Mouse (Mus musculus): ENCODE data around the gene Slc39a11. TPM values are rescaled to one million over a fixed set of nuclear protein-coding genes. Genes with fewer than 3 reads are reported as not detected.
A peak's percentile ranks its signal among the peaks of the same experiment; 100 is the strongest.

Gene Slc39a11
- polyA plus RNA-seq, 1 experiment from 2014 or later: 24.5 TPM

DNA sequence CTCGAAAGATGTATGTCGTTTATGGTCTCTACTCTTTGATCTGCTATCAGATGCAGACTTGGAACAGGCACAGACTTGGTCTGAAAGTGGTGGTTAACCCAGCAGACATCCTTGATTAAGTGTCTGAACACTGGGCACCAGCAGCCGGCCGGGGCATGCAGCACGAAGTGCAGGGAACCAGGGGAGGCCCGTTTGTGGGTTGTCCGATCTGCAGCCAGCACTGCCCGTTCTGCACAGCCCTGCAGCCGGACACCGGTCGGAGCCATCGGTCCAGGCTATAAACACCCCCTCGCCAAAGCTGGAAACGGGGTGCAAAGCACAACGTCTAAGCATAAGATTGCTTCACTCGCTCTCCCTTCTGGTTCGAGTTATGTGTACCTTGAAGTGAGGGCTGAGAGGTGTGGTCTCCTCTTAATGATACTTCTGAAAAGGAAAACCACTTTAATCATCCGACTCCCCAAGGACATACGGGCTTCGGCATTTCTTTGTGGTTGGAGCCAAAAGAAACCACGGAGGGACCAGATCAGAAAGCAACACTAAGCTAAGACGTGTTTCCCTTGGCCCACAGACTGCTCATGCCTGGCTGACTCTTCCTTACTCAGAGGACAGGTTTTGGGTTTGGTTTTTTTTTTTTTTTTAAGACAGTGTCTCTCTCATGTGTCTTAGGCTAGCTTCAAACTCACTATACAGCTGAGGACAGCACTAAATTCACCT lies 352.8 kb downstream of the Slc39a11 start:
- H3K36me3 ChIP-seq: no peaks in the 10 kb centered on the region
- H3K9me3 ChIP-seq: no peaks in the 10 kb centered on the region
- no peak for ATAC-seq (ENCODE audit: borderline replicate concordance, extremely low read depth, low FRiP score, low TSS enrichment)
- no peak overlapping the region for H3K4me2 ChIP-seq
- no peak overlapping the region for H3K4me3 ChIP-seq
- H3K27ac ChIP-seq: no peak overlapping the region
- H3K9ac ChIP-seq: no peak overlapping the region
- no peaks in the 10 kb centered on the region for H3K27me3 ChIP-seq
- WGBS: 68% methylated on average over 22 of the region's 22 CpGs
- peaks cover 4% of the 10 kb centered on the region; the same call in 1 of the 2 replicates for H3K4me1 ChIP-seq

DNA sequence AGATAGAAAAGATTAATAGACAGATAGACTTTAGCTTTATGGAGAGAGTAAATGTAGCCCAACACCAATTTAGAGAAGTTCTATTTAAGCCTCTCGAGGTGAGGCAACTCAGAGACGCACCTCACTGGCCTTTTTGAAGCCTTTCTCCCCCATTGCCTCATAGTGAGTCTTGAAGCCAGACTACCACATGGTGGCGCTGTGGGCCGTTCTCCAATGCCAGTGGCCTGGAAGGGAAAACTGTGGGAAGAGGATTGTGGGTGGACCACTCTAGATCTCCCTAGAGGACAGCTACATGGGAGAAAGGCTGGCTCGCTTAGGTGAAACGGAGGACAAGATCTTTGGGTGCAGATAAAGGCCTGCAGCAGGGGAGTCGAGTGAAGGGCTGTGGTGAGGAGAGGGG lies 353.7 kb downstream of the Slc39a11 start:
- H3K4me3 ChIP-seq: no peak overlapping the region
- no peak overlapping the region for H3K4me2 ChIP-seq
- no peaks in the 10 kb centered on the region for H3K27me3 ChIP-seq
- no peaks in the 10 kb centered on the region for H3K9me3 ChIP-seq
- H3K27ac ChIP-seq: no peak overlapping the region
- WGBS: 24% methylated on average over 7 of the region's 7 CpGs
- H3K9ac ChIP-seq: no peak overlapping the region
- no peaks in the 10 kb centered on the region for H3K36me3 ChIP-seq
- ATAC-seq (ENCODE audit: borderline replicate concordance, extremely low read depth, low FRiP score, low TSS enrichment): no peak
- H3K4me1 ChIP-seq: peaks cover 10% of the 10 kb centered on the region; the same call in 1 of the 2 replicates

DNA sequence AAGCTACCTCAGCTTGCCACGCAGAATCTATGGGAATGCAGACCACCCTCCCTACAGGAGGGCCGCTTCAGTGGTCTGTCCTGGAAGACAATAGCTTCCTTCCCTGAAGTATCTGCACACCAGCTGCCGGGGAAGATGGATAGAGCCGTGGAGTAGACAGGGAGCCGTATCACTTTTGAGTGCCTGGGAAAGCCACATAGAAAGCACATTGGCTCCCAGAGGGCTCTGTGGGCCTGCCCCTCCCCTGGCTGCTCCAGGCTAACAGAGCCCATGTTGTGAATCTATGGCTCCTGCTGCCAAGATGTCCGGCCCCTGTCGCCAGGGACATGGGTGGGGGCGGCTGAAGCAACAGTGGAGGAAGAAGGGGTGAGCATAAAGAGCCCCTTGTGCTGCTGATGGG lies 355.4 kb downstream of the Slc39a11 start:
- ATAC-seq (ENCODE audit: borderline replicate concordance, extremely low read depth, low FRiP score, low TSS enrichment): no peak
- Histone ChIP-seq H3K36me3 (no peaks in the 10 kb centered on the region), H3K4me1 (peaks cover 10% of the 10 kb centered on the region; the same call in 1 of the 2 replicates), H3K27ac (no peak overlapping the region), H3K9ac (no peak overlapping the region), H3K4me3 (no peak overlapping the region), H3K4me2 (no peak overlapping the region), H3K27me3 (no peaks in the 10 kb centered on the region), H3K9me3 (no peaks in the 10 kb centered on the region)
- 31% methylated on average over 8 of the region's 8 CpGs for WGBS

DNA sequence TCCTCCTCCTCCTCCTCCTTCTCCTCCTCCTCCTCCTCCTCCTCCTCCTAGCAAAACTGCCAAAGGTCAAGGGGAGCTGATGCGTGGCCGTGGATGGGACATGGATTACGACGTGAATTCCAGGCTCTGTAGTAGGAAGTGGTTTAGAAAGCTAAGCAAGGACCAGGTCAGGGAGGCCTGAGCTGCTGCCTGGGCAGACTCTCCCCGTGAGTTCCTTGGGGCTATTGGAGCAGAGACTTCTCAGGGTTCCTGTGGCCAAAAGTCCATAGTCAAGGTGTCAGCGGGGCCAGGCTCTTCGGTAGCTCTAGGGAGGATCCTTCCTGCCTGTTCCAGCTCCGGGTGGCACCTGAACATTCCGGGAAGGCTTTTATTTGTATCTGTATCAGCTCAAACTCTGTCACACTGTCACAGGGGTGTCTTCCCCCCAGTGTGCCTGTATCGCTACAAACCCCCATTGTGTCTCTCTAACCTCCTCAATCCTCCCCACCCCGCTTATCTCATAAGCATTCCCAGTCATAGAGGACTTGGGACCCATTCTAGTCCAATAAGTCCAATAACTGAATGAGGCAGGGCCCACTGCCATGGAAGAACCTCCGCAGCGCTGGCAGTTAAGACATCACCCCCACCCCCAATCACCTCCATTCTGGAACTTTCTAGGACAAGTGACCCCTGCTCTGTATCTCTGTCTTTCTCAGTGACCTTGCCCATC lies 356.8 kb downstream of the Slc39a11 start:
- Histone ChIP-seq H3K27ac (no peak overlapping the region), H3K9me3 (no peaks in the 10 kb centered on the region), H3K36me3 (no peaks in the 10 kb centered on the region), H3K4me2 (no peak overlapping the region), H3K4me3 (no peak overlapping the region), H3K27me3 (no peaks in the 10 kb centered on the region), H3K4me1 (peaks cover 10% of the 10 kb centered on the region; the same call in 1 of the 2 replicates), H3K9ac (no peak overlapping the region)
- ATAC-seq (ENCODE audit: borderline replicate concordance, extremely low read depth, low FRiP score, low TSS enrichment): no peak
- 66% methylated on average over 13 of the region's 13 CpGs for WGBS

DNA sequence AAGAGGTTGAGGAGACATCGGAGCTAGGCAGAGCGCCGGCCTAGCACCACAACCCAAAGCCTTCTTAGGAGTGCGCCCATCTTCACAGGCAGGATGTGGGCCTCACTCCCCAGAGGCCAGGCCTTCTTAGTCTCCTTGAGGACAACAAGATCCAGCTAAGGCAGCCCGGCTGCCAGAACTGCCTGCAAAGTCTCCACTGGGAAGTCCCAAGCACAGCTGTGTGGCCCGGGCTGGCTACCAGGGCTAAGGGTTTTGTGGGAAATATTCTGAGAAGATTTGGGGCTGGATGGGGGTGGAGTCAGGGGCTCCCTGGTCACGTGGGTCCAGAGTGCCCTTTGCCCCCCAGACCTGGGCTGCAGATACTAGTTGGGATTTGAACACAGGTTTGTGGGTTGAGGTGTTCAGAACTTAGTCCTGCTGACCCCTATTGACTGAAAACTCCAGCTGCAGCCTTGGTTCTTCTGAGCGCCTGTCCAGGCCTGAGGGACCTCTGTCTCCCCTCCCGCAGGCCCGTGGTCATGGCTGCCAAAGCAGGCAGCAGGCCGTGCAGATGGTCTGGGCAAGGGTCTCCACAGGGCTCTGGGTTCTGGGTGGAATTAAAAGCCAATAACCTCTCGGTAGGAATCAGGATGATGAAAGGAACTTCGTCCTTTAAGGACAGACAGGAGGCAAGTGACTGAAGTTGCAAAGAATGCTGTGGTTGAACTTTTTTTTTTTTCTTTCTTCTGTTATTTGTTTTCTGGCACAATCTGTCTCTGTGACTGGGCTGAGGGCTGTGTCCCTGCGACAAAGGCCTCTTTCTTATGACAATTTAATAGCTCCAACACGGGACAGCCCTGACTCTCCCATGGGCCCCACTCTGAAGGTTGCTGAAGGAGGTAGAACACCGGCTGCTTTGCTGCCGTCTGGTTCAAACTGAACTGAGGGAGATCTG lies 357.8 kb downstream of the Slc39a11 start:
- no peaks in the 10 kb centered on the region for H3K27me3 ChIP-seq
- no peak overlapping the region for H3K9ac ChIP-seq
- H3K9me3 ChIP-seq: no peaks in the 10 kb centered on the region
- ATAC-seq (ENCODE audit: borderline replicate concordance, extremely low read depth, low FRiP score, low TSS enrichment): 0 out of 2 replicates have a peak, but pooled peaks have one; percentile 15
- no peak overlapping the region for H3K4me3 ChIP-seq
- WGBS: 51% methylated on average over 17 of the region's 17 CpGs
- peak overlapping the region; percentile 1; the same call in 1 of the 2 replicates for H3K27ac ChIP-seq
- H3K36me3 ChIP-seq: no peaks in the 10 kb centered on the region
- H3K4me1 ChIP-seq: peaks cover 10% of the 10 kb centered on the region; the same call in 1 of the 2 replicates
- no peak overlapping the region for H3K4me2 ChIP-seq

DNA sequence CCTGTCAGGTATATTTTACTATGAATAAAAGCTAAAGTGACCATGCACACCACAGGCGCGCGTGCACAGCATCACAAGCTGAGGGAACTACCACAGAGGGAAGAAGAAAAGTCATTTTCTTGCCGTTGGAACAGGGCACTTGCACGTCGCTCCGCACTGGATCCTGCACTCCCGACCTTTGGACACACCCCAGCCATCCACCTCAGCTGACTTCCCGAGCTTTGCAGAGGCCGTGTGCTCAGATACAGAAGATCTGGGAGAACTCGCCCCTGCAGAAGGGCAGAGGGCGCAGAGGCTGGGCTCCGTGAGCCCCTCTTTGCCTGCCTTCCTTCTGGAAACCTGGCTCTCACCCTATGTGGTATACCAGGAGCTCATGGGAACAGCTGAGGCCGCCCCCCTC lies 359.0 kb downstream of the Slc39a11 start:
- ATAC-seq (ENCODE audit: borderline replicate concordance, extremely low read depth, low FRiP score, low TSS enrichment): no peak
- Histone ChIP-seq H3K9me3 (no peaks in the 10 kb centered on the region), H3K4me1 (peaks cover 10% of the 10 kb centered on the region; the same call in 1 of the 2 replicates), H3K27ac (no peak overlapping the region), H3K27me3 (no peaks in the 10 kb centered on the region), H3K9ac (no peak overlapping the region), H3K4me3 (no peak overlapping the region), H3K36me3 (no peaks in the 10 kb centered on the region), H3K4me2 (no peak overlapping the region)
- WGBS: 66% methylated on average over 14 of the region's 14 CpGs

DNA sequence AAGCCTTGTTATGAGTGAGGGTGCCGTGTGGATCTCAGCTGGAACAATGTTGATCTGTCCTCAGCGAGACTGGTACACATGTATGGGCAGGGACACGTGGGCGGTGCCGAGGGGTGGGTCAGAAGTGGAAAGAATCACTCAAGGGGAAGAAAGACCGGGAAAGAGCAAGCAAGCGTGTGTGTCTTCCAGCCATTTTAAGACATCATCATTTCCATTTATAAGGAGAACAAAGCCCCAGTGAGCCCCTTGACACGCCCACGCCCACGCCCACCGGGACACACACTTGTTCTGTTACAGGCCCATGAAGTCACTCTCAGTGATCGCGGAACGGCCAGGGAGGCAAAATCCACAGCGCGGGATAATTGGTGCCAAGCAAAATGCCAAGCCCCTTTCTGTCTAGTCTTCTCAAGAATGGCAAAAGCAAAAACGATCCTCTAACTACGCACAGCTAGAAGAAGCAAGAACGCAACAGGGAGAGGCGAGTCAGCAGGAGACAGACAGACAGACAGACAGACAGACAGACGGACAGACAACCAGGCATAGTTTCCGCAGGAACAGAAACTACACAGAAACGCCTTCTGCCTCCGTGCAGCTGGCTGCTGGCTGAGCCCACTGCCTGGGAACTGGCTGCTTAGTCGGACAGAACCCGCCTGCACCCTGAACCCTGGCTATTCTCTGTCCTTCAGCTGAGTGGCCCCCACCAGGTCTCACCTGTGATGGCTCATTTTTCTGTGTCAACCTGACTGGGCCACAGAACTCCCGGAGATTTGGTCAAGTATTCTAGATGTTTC lies 364.7 kb downstream of the Slc39a11 start:
- 72% methylated on average over 27 of the region's 27 CpGs for WGBS
- ATAC-seq (ENCODE audit: borderline replicate concordance, extremely low read depth, low FRiP score, low TSS enrichment): no peak

DNA sequence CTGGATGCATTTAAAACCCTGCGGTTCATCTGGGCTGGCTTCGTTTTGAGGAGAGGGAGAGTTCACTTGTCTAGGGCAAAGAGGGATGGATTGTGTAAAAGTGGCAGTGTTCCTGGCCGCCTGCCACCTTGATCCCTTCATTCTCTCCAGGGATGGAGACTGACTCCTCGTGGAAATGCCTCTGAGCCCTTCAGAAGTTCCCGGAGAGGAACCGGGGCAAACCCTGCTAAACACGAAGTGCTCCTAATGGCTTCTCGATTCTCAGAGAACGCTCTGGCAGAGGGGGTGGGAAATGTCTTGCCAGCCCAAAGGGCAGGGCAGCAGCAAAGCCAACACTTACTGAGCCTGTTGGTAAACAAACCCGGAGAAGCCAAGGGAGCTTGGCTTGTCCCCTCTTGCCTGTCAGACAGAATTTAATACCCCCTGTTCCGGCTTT lies 366.5 kb downstream of the Slc39a11 start:
- H3K4me2 ChIP-seq: no peak overlapping the region
- H3K9me3 ChIP-seq: no peaks in the 10 kb centered on the region
- H3K36me3 ChIP-seq: no peaks in the 10 kb centered on the region
- no peak overlapping the region for H3K4me3 ChIP-seq
- ATAC-seq (ENCODE audit: borderline replicate concordance, extremely low read depth, low FRiP score, low TSS enrichment): no peak
- 7% methylated on average over 11 of the region's 11 CpGs for WGBS
- peaks cover 12% of the 10 kb centered on the region for H3K4me1 ChIP-seq
- no peak overlapping the region; the same call in 1 of the 2 replicates for H3K27ac ChIP-seq
- no peak overlapping the region for H3K9ac ChIP-seq
- no peaks in the 10 kb centered on the region for H3K27me3 ChIP-seq

More for the DNA sequence above, 364.7 kb downstream of the Slc39a11 start:
- Histone ChIP-seq H3K9ac (no peak overlapping the region), H3K4me2 (no peak overlapping the region), H3K27ac (no peak overlapping the region), H3K9me3 (no peaks in the 10 kb centered on the region), H3K4me1 (peaks cover 12% of the 10 kb centered on the region), H3K4me3 (no peak overlapping the region), H3K36me3 (no peaks in the 10 kb centered on the region), H3K27me3 (no peaks in the 10 kb centered on the region)

DNA sequence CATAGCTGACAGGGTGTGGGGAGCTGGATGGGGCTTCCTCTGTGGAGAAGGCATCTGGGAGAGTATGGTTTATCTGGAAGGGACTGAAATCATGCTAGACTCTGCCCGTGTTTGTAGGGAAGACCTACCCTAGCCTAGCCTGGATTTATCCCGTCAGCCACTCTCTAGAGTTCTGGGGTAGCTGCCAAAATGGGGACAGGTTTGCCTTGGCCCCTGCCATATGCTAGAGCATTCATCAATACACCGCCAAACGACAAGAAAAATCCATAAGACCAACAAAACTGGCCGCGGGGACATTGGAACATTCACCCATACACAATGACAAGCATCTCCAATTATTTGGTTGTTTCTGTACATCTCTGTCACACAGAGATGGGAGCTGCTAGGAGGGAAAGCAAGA lies 371.6 kb downstream of the Slc39a11 start:
- Histone ChIP-seq H3K27ac (no peak overlapping the region), H3K27me3 (no peaks in the 10 kb centered on the region), H3K36me3 (no peaks in the 10 kb centered on the region), H3K9ac (no peak overlapping the region), H3K4me2 (no peak overlapping the region), H3K4me3 (no peak overlapping the region), H3K9me3 (no peaks in the 10 kb centered on the region), H3K4me1 (peaks cover 13% of the 10 kb centered on the region)
- ATAC-seq (ENCODE audit: borderline replicate concordance, extremely low read depth, low FRiP score, low TSS enrichment): no peak
- 81% methylated on average over 6 of the region's 6 CpGs for WGBS

DNA sequence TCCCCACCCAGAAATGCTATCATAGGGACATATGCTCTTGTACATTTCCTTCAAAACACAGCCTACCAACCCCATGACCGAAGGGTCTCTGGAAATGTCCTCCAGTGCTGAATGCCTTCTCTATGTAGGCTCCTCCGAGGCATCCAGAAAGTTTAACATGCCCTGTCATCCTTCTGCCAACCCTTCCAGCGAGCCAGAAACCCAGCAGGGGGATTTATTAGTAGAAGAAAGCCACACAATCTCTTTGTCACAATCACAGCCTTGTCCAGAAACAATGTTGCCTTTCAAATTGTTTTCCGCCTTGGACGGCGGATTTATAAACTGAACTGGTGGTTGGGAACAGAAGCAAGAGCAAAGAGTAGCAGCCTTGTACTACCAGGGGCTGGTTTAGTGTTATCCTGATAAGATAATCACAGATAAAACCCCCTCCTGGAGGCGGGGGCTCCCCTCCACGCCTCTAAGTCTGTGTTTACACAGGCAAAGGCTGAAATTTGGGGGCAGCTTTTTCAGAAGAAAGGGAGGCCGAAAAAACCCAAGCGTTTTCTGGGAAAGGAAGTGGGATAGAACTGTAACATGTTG lies 372.8 kb downstream of the Slc39a11 start:
- H3K27me3 ChIP-seq: no peaks in the 10 kb centered on the region
- no peak for ATAC-seq (ENCODE audit: borderline replicate concordance, extremely low read depth, low FRiP score, low TSS enrichment)
- no peaks in the 10 kb centered on the region for H3K9me3 ChIP-seq
- peaks cover 7% of the 10 kb centered on the region; the same call in 1 of the 2 replicates for H3K4me1 ChIP-seq
- H3K27ac ChIP-seq: no peak overlapping the region
- no peak overlapping the region for H3K9ac ChIP-seq
- no peaks in the 10 kb centered on the region for H3K36me3 ChIP-seq
- H3K4me2 ChIP-seq: no peak overlapping the region
- H3K4me3 ChIP-seq: no peak overlapping the region
- 32% methylated on average over 10 of the region's 10 CpGs for WGBS

DNA sequence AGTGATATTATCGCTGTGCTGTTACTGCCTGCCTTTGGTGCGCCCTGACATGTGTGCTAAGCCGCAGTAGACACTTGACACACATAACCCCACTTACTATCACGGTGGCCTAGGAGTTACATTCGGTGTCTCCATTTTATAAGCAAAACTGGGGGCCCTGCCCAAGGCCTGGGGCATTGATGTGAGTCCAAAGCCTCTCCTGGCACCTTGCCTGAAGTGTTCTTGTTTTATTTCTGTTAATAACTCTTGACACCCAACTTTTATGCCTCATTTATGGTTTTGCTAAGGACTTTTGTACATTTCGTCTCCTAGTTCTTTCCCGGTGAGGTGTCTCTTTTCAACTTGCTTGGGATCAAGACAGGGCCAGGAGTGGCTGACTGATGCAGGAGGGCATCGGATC lies 373.4 kb downstream of the Slc39a11 start:
- H3K27me3 ChIP-seq: no peaks in the 10 kb centered on the region
- ATAC-seq (ENCODE audit: borderline replicate concordance, extremely low read depth, low FRiP score, low TSS enrichment): no peak
- no peaks in the 10 kb centered on the region for H3K36me3 ChIP-seq
- no peaks in the 10 kb centered on the region for H3K9me3 ChIP-seq
- no peak overlapping the region for H3K4me3 ChIP-seq
- peaks cover 7% of the 10 kb centered on the region; the same call in 1 of the 2 replicates for H3K4me1 ChIP-seq
- no peak overlapping the region for H3K27ac ChIP-seq
- H3K9ac ChIP-seq: no peak overlapping the region
- H3K4me2 ChIP-seq: no peak overlapping the region
- 77% methylated on average over 8 of the region's 8 CpGs for WGBS

All from lung, embryonic 15.5 days (tissue).